ENCODE assay signal across 31 mouse cellular contexts in genomic region chr1:164475895-164476294, GRCm38 (mm10). TPM values are rescaled to one million over a fixed set of nuclear protein-coding genes. Genes with fewer than 3 reads are reported as not detected.
DNase-seq lines count a peak whose midpoint lies in the region; ATAC-seq and TF ChIP-seq lines count a peak whose summit lies in the region.
"Had no signal": no experiment of that assay in that cellular context is flagged by ENCODE, and none has a peak within 500 bp of the region (broad histone marks: within the 10 kb centered on the region; RNA-seq: fewer than 3 reads in every experiment).

No protein-coding gene starts in this region.

- H3K9me3 ChIP-seq in forebrain, embryonic 15.5 days, result no peaks in the 10 kb centered on the region
- H3K9me3 ChIP-seq in forebrain, embryonic 16.5 days (ENCODE audit: control insufficient read depth, low read length), result no peaks in the 10 kb centered on the region
- no peaks in the 10 kb centered on the region for H3K9me3 ChIP-seq in heart, embryonic 13.5 days
- H3K9me3 ChIP-seq: embryonic facial prominence, embryonic 12.5 days; G1E; heart, embryonic 12.5 days; hindbrain, embryonic 15.5 days; intestine, embryonic 15.5 days; liver, embryonic 13.5 days; megakaryocyte, embryonic 14.5 days; midbrain, embryonic 13.5 days had no signal

- no peak for ATAC-seq in forebrain, embryonic 15.5 days (replicated peaks)
- no peak for ATAC-seq in forebrain, embryonic 16.5 days
- ATAC-seq in heart, embryonic 13.5 days (ENCODE audit: extremely low read depth, insufficient number of reproducible peaks, low FRiP score, low TSS enrichment), result no peak
- ATAC-seq: intestine, embryonic 15.5 days; lung, postnatal 0 days had no signal

- no peak for TF ChIP-seq POLR2A in cortical plate, adult 2 months (IDR thresholded peaks at IDR 0.05; ENCODE audit: extremely low read depth, insufficient read depth, low read length)

- no peak for DNase-seq in heart, adult 8-10 months (ENCODE audit: low spot score)
- DNase-seq in left cerebral cortex, adult 2 months (ENCODE audit: extremely low spot score in 1 of 2, low spot score in 2 of 2), result no peak
- no peak for DNase-seq in left cerebral cortex, postnatal 10 days (ENCODE audit: extremely low spot score in 1 of 2, low spot score in 2 of 2)
- DNase-seq: adrenal gland, adult 8-10 months; cerebellum, adult 8-10 months; cerebellum, postnatal 36 days; embryo, embryonic 11 days; gastrocnemius, postnatal 14 days; heart, postnatal 10 days; kidney, adult 8-10 months; kidney, postnatal 4 days; left cerebral cortex, postnatal 4 days; liver, embryonic 13.5 days; lung, adult 18-20 months; lung, postnatal 4 days; right cerebral cortex, postnatal 4 days; thymus, postnatal 4 days had no signal

- H3K4me2 ChIP-seq in forebrain, embryonic 15.5 days (replicated peaks), result no peak overlapping the region
- no peak overlapping the region for H3K4me2 ChIP-seq in forebrain, embryonic 16.5 days (ENCODE audit: low read length)
- no peak overlapping the region for H3K4me2 ChIP-seq in heart, embryonic 13.5 days
- H3K4me2 ChIP-seq: embryonic facial prominence, embryonic 12.5 days; hindbrain, embryonic 15.5 days; intestine, embryonic 15.5 days; liver, embryonic 13.5 days; midbrain, embryonic 13.5 days had no signal

- 0 out of 2 replicates have a peak overlapping the region, but pooled peaks have one; percentile 6 for H3K27ac ChIP-seq in forebrain, embryonic 15.5 days (replicated peaks)
- H3K27ac ChIP-seq in forebrain, embryonic 16.5 days (ENCODE audit: low read length), result no peak overlapping the region
- H3K27ac ChIP-seq in heart, embryonic 13.5 days (replicated peaks), result peak overlapping the region; percentile 82
- peak overlapping the region; percentile 85 for H3K27ac ChIP-seq in left cerebral cortex, adult 2 months
- 0 out of 2 replicates have a peak overlapping the region, but pooled peaks have one; percentile 50 for H3K27ac ChIP-seq in cortical plate, adult 2 months (ENCODE audit: insufficient read depth, low read length)
- H3K27ac ChIP-seq: embryonic facial prominence, embryonic 12.5 days; intestine, embryonic 15.5 days; kidney, postnatal 0 days; liver, embryonic 13.5 days; midbrain, embryonic 13.5 days; stomach, postnatal 0 days had no signal

- WGBS in forebrain, embryonic 15.5 days, result 86% methylated on average over 4 of the region's 4 CpGs
- WGBS in forebrain, embryonic 16.5 days, result 91% methylated on average over 4 of the region's 4 CpGs
- 80% methylated on average over 4 of the region's 4 CpGs for whole genome bisulfite sequencing in heart, embryonic 13.5 days

- intact Hi-C loops in left cerebral cortex, adult 2 months (cut with DNase I), result loop anchor here (5.0 kb wide), 1 partner anchor 66 kb away; no protein-coding TSS in a partner anchor
- intact Hi-C loops in left cerebral cortex, postnatal 10 days (cut with DNase I), result no loop called here

- no peaks in the 10 kb centered on the region for H3K27me3 ChIP-seq in forebrain, embryonic 15.5 days
- no peaks in the 10 kb centered on the region for H3K27me3 ChIP-seq in forebrain, embryonic 16.5 days (replicated peaks; ENCODE audit: control insufficient read depth, insufficient read depth, low read length)
- H3K27me3 ChIP-seq in heart, embryonic 13.5 days (replicated peaks), result no peaks in the 10 kb centered on the region
- H3K27me3 ChIP-seq: embryonic facial prominence, embryonic 12.5 days; heart, embryonic 12.5 days; hindbrain, embryonic 15.5 days; intestine, embryonic 15.5 days; liver, embryonic 13.5 days; midbrain, embryonic 13.5 days had no signal

- no peak overlapping the region for H3K4me3 ChIP-seq in forebrain, embryonic 15.5 days
- no peak overlapping the region for H3K4me3 ChIP-seq in forebrain, embryonic 16.5 days (replicated peaks; ENCODE audit: low read length)
- no peak overlapping the region for H3K4me3 ChIP-seq in heart, embryonic 13.5 days
- H3K4me3 ChIP-seq in left cerebral cortex, adult 2 months, result no peak overlapping the region
- H3K4me3 ChIP-seq in cortical plate, adult 2 months (ENCODE audit: insufficient read depth, low read length), result no peak overlapping the region
- H3K4me3 ChIP-seq: embryonic facial prominence, embryonic 12.5 days; heart, embryonic 12.5 days; hindbrain, embryonic 15.5 days; intestine, embryonic 15.5 days; liver, embryonic 13.5 days; megakaryocyte, embryonic 14.5 days; midbrain, embryonic 13.5 days had no signal

- no peak for TF ChIP-seq CTCF in left cerebral cortex, adult 2 months (IDR thresholded peaks at IDR 0.05)
- TF ChIP-seq CTCF in cortical plate, adult 2 months (IDR thresholded peaks at IDR 0.05; ENCODE audit: extremely low read depth, insufficient read depth, low read length), result no peak

- no peaks in the 10 kb centered on the region for H3K36me3 ChIP-seq in forebrain, embryonic 15.5 days
- H3K36me3 ChIP-seq in forebrain, embryonic 16.5 days (ENCODE audit: control insufficient read depth, insufficient read depth), result no peaks in the 10 kb centered on the region
- H3K36me3 ChIP-seq in heart, embryonic 13.5 days, result no peaks in the 10 kb centered on the region
- H3K36me3 ChIP-seq: embryonic facial prominence, embryonic 12.5 days; G1E; heart, embryonic 12.5 days; hindbrain, embryonic 15.5 days; intestine, embryonic 15.5 days; liver, embryonic 13.5 days; midbrain, embryonic 13.5 days had no signal

- H3K9ac ChIP-seq in forebrain, embryonic 15.5 days (replicated peaks), result no peak overlapping the region
- no peak overlapping the region for H3K9ac ChIP-seq in forebrain, embryonic 16.5 days (replicated peaks; ENCODE audit: low read depth, low read length)
- H3K9ac ChIP-seq in heart, embryonic 13.5 days, result no peak overlapping the region
- H3K9ac ChIP-seq: embryonic facial prominence, embryonic 12.5 days; hindbrain, embryonic 15.5 days; intestine, embryonic 15.5 days; liver, embryonic 13.5 days; midbrain, embryonic 13.5 days had no signal

- peaks cover 8% of the 10 kb centered on the region; the same call in 1 of the 2 replicates for H3K4me1 ChIP-seq in forebrain, embryonic 15.5 days
- H3K4me1 ChIP-seq in forebrain, embryonic 16.5 days (replicated peaks; ENCODE audit: control insufficient read depth, insufficient read depth, low read length), result peaks cover 5% of the 10 kb centered on the region; the same call in 1 of the 2 replicates
- H3K4me1 ChIP-seq in heart, embryonic 13.5 days, result peaks cover 29% of the 10 kb centered on the region
- peaks cover 9% of the 10 kb centered on the region; the same call in 1 of the 2 replicates for H3K4me1 ChIP-seq in cortical plate, adult 2 months (ENCODE audit: control insufficient read depth, insufficient read depth, low read length)
- H3K4me1 ChIP-seq: embryonic facial prominence, embryonic 12.5 days; liver, embryonic 13.5 days; megakaryocyte, embryonic 14.5 days had no signal

RNA-seq across cellular contexts. Expression of gene Atp1b1, which starts 17.7 kb away (rescaled TPM):
- 80.3 and 102 TPM in 2 replicates for polyA plus RNA-seq in forebrain, embryonic 15.5 days (2015; fragmentation: Nextera tagmentation; extraction: Ambion mirVana)
- 110 and 132 TPM in 2 replicates for polyA plus RNA-seq in forebrain, embryonic 16.5 days (2015; fragmentation: Nextera tagmentation; extraction: Ambion mirVana)
- polyA plus RNA-seq in heart, embryonic 13.5 days (2015; fragmentation: Nextera tagmentation; extraction: Ambion mirVana), result 293 and 324 TPM in 2 replicates
- 100 to 1,000 TPM; 315 to 378 (median 343) TPM for total RNA-seq in heart, adult 8-10 months (2022)
- total RNA-seq in left cerebral cortex, adult 2 months (2021), result 1,000 to 10,000 TPM; 1,624 to 1,674 TPM
- total RNA-seq in left cerebral cortex, postnatal 10 days (2021), result 1,000 to 10,000 TPM; 1,479 to 1,505 TPM
- polyA plus RNA-seq in cortical plate, adult 2 months (2012; rRNA removed), result 1,191 and 1,273 TPM in 2 replicates
- polyA plus RNA-seq: G1E had no signal
